Mouse (Mus musculus) cerebellum, adult 11-12 months (tissue): ENCODE results near the gene Polr3gl.

ENCODE experiments used
- DNase-seq: peaks from one replicate; pipeline ENCODE4 v3.0.0; 2022

The Polr3gl gene

GRCm38 (mm10) chr3:96571336-96571735, 22.6 kb downstream of the Polr3gl start:
- no peak for DNase-seq

- DNase-seq = no peak
Observed at GRCm38 (mm10) chr3:96570643-96571042, 23.3 kb downstream of the Polr3gl start.

- no peak for DNase-seq
Observed at GRCm38 (mm10) chr3:96569966-96570605, 23.9 kb downstream of the Polr3gl start.

- DNase-seq = no peak
Observed at GRCm38 (mm10) chr3:96569506-96569905, 24.5 kb downstream of the Polr3gl start.

- DNase-seq = no peak
Observed at GRCm38 (mm10) chr3:96568605-96569004, 25.4 kb downstream of the Polr3gl start.

- no peak for DNase-seq
Observed at GRCm38 (mm10) chr3:96566661-96567450, 27.1 kb downstream of the Polr3gl start.

GRCm38 (mm10) chr3:96565105-96565504, 28.9 kb downstream of the Polr3gl start:
- DNase-seq = no peak

GRCm38 (mm10) chr3:96564633-96565032, 29.3 kb downstream of the Polr3gl start:
- DNase-seq = no peak

- no peak for DNase-seq
Observed at GRCm38 (mm10) chr3:96563911-96564632, 29.9 kb downstream of the Polr3gl start.

GRCm38 (mm10) chr3:96563267-96563666, 30.7 kb downstream of the Polr3gl start:
- no peak for DNase-seq

GRCm38 (mm10) chr3:96561946-96562681, 31.9 kb downstream of the Polr3gl start:
- no peak for DNase-seq

- DNase-seq = no peak
Observed at GRCm38 (mm10) chr3:96560881-96561668, 32.9 kb downstream of the Polr3gl start.

GRCm38 (mm10) chr3:96559911-96560850, 33.8 kb downstream of the Polr3gl start:
- DNase-seq = no peak

GRCm38 (mm10) chr3:96559398-96559910, 34.5 kb downstream of the Polr3gl start:
- no peak for DNase-seq

GRCm38 (mm10) chr3:96558668-96559196, 35.2 kb downstream of the Polr3gl start:
- DNase-seq = no peak

- DNase-seq = no peak
Observed at GRCm38 (mm10) chr3:96558159-96558558, 35.8 kb downstream of the Polr3gl start.

GRCm38 (mm10) chr3:96557694-96558093, 36.3 kb downstream of the Polr3gl start, which contains the start of gene Txnip:
Txnip (plus strand) TSS chr3:96557957.
- peak; percentile 91 for DNase-seq

- DNase-seq = no peak
Observed at GRCm38 (mm10) chr3:96556651-96557635, 37.0 kb downstream of the Polr3gl start.

GRCm38 (mm10) chr3:96555999-96556614, 37.9 kb downstream of the Polr3gl start:
- no peak for DNase-seq
